Comparison of ENCODE assay signal across 34 mouse cellular contexts in genomic region chr2:130392836-130393235, GRCm38 (mm10). TPM values are rescaled to one million over a fixed set of nuclear protein-coding genes. Genes with fewer than 3 reads are reported as not detected.
"Had no signal": no experiment of that assay in that cellular context is flagged by ENCODE, and none has a peak within 500 bp of the region (broad histone marks: within the 10 kb centered on the region; RNA-seq: fewer than 3 reads in every experiment).

No protein-coding gene starts in this region.

- H3K4me3 ChIP-seq: embryonic facial prominence, embryonic 10.5 days; embryonic facial prominence, embryonic 12.5 days; embryonic facial prominence, embryonic 13.5 days; embryonic facial prominence, embryonic 15.5 days; erythroblast, embryonic 14.5 days; forebrain, embryonic 10.5 days; forebrain, embryonic 12.5 days; forebrain, embryonic 13.5 days; forebrain, embryonic 15.5 days; gastrocnemius, adult 2 months had no signal

- H3K27me3 ChIP-seq: embryonic facial prominence, embryonic 12.5 days; embryonic facial prominence, embryonic 13.5 days; embryonic facial prominence, embryonic 15.5 days; forebrain, embryonic 15.5 days had no signal

- DNase-seq: cerebellum, adult 18-20 months; cerebellum, adult 2 months; cerebellum, adult 8-10 months; cerebellum, adult 9-10 months; cerebellum, adult 9-11 months; cerebellum, postnatal 10 days; cerebellum, postnatal 14 days; cerebellum, postnatal 25 days; cerebellum, postnatal 36 days; embryo, embryonic 11 days; forebrain, postnatal 0 days; gastrocnemius, adult 2 months; gastrocnemius, postnatal 10 days; gastrocnemius, postnatal 14 days; gastrocnemius, postnatal 25 days; gastrocnemius, postnatal 36 days; heart, adult 18-20 months had no signal

- H3K27ac ChIP-seq: embryonic facial prominence, embryonic 10.5 days; embryonic facial prominence, embryonic 12.5 days; embryonic facial prominence, embryonic 13.5 days; embryonic facial prominence, embryonic 15.5 days; forebrain, embryonic 10.5 days; forebrain, embryonic 12.5 days; forebrain, embryonic 13.5 days; forebrain, embryonic 15.5 days; gastrocnemius, adult 2 months had no signal

- H3K4me2 ChIP-seq: embryonic facial prominence, embryonic 12.5 days; embryonic facial prominence, embryonic 13.5 days; embryonic facial prominence, embryonic 15.5 days; forebrain, embryonic 12.5 days; forebrain, embryonic 13.5 days; forebrain, embryonic 15.5 days had no signal

- ATAC-seq: forebrain, embryonic 13.5 days; forebrain, embryonic 14.5 days; forebrain, embryonic 15.5 days; forebrain, embryonic 16.5 days; forebrain, postnatal 0 days had no signal

- H3K9me3 ChIP-seq: embryonic facial prominence, embryonic 10.5 days; embryonic facial prominence, embryonic 12.5 days; embryonic facial prominence, embryonic 13.5 days; embryonic facial prominence, embryonic 15.5 days; forebrain, embryonic 10.5 days; forebrain, embryonic 12.5 days; forebrain, embryonic 13.5 days; forebrain, embryonic 15.5 days had no signal

- H3K36me3 ChIP-seq: forebrain, embryonic 15.5 days had no signal

- H3K9ac ChIP-seq: embryonic facial prominence, embryonic 12.5 days; embryonic facial prominence, embryonic 13.5 days; embryonic facial prominence, embryonic 15.5 days; forebrain, embryonic 12.5 days; forebrain, embryonic 13.5 days; forebrain, embryonic 15.5 days; forebrain, postnatal 0 days had no signal

RNA-seq across cellular contexts. Expression of gene Cpxm1, which starts 4.5 kb away (rescaled TPM):
- polyA plus RNA-seq: erythroblast, embryonic 14.5 days had no signal

RNA-seq across cellular contexts. Expression of gene Gm28372, which starts 12.2 kb away (rescaled TPM):
- polyA plus RNA-seq: cerebellum, adult 2 months; cortical plate, adult 2 months; embryonic facial prominence, embryonic 10.5 days; embryonic facial prominence, embryonic 11.5 days; embryonic facial prominence, embryonic 12.5 days; embryonic facial prominence, embryonic 13.5 days; embryonic facial prominence, embryonic 14.5 days; embryonic facial prominence, embryonic 15.5 days; erythroblast, embryonic 14.5 days; forebrain, embryonic 11.5 days; forebrain, embryonic 12.5 days; forebrain, embryonic 14.5 days; forebrain, embryonic 16.5 days; forebrain, postnatal 0 days; frontal cortex, adult 2 months; gonadal fat pad, adult 2 months had no signal

RNA-seq across cellular contexts. Expression of gene 1700020A23Rik, which starts 12.2 kb away (rescaled TPM):
- polyA plus RNA-seq: cerebellum, adult 2 months; cortical plate, adult 2 months; embryonic facial prominence, embryonic 10.5 days; embryonic facial prominence, embryonic 11.5 days; embryonic facial prominence, embryonic 12.5 days; embryonic facial prominence, embryonic 13.5 days; embryonic facial prominence, embryonic 14.5 days; erythroblast, embryonic 14.5 days; forebrain, embryonic 11.5 days; forebrain, embryonic 12.5 days; forebrain, embryonic 14.5 days; frontal cortex, adult 2 months had no signal

RNA-seq across cellular contexts. Expression of gene Tmem239, which starts 13.4 kb away (rescaled TPM):
- polyA plus RNA-seq: cerebellum, adult 2 months; cortical plate, adult 2 months; embryonic facial prominence, embryonic 10.5 days; embryonic facial prominence, embryonic 11.5 days; embryonic facial prominence, embryonic 14.5 days; embryonic facial prominence, embryonic 15.5 days; erythroblast, embryonic 14.5 days; forebrain, embryonic 10.5 days; forebrain, embryonic 11.5 days; forebrain, embryonic 12.5 days; forebrain, embryonic 13.5 days; forebrain, embryonic 14.5 days; forebrain, embryonic 15.5 days; frontal cortex, adult 2 months had no signal
